Mouse (Mus musculus) liver, embryonic 14.5 days (tissue): ENCODE data around the gene Clic6. TPM values are rescaled to one million over a fixed set of nuclear protein-coding genes. Genes with fewer than 3 reads are reported as not detected.

ENCODE experiments used
- ATAC-seq: fragments of 200-750 bp; cut with Nextera tagmentation; 2 replicates; pipeline ENCODE4 v1.8.0; 2017; ENCODE audit warnings: moderate number of reproducible peaks, mild to moderate bottlenecking, moderate library complexity; ENCODE audit not compliant: insufficient read depth
- DNase-seq, 3 experiments: peaks; one replicate each; pipeline ENCODE4 v3.0.0-alpha.2; 2012 to 2013; ENCODE audit warnings: low read depth in 3 of 3, low spot score in 3 of 3
- H3K27ac ChIP-seq: fragments of 300-500 bp; sonication (generic); 2 replicates; pipeline ENCODE4 v1.5.1; 2014; ENCODE audit warnings: moderate library complexity, mild to moderate bottlenecking, control low read depth, inconsistent platforms
- H3K27me3 ChIP-seq: fragments of 300-500 bp; sonication (generic); 2 replicates; pipeline ENCODE4 v1.6.1; 2014; ENCODE audit warnings: mild to moderate bottlenecking, low read length, moderate library complexity; ENCODE audit not compliant: control insufficient read depth, insufficient read depth
- H3K36me3 ChIP-seq: fragments of 300-500 bp; sonication (generic); replicated peaks from 2 replicates; pipeline ENCODE4 v1.6.1; 2014; ENCODE audit warnings: low read depth; ENCODE audit not compliant: control insufficient read depth, insufficient read depth
- H3K4me1 ChIP-seq, 2 experiments: fragments of 200-500 bp in 1 of 2; fragments of 300-500 bp in 1 of 2; sonication (generic) in 1 of 2; replicated peaks; 2 replicates each; pipeline ENCODE4 v1.6.1; 2012 to 2014; ENCODE audit warnings: antibody characterized with exemption in 1 of 2, inconsistent platforms in 1 of 2, low read length in 1 of 2; ENCODE audit not compliant: control insufficient read depth in 2 of 2, insufficient read depth in 2 of 2
- H3K4me2 ChIP-seq: fragments of 300-500 bp; sonication (generic); 2 replicates; pipeline ENCODE4 v1.6.1; 2014; ENCODE audit warnings: low read depth, mild to moderate bottlenecking, control low read depth, moderate library complexity
- H3K4me3 ChIP-seq, 2 experiments: fragments of 200-500 bp in 1 of 2; fragments of 300-500 bp in 1 of 2; sonication (generic) in 1 of 2; 2 replicates each; pipeline ENCODE4 v1.5.1; 2012 to 2014; ENCODE audit warnings: low read depth in 2 of 2, low read length in 2 of 2, mild to moderate bottlenecking in 2 of 2, control low read depth in 1 of 2, inconsistent platforms in 1 of 2, moderate library complexity in 1 of 2; ENCODE audit not compliant: insufficient read depth in 1 of 2
- H3K9ac ChIP-seq: fragments of 300-500 bp; sonication (generic); replicated peaks from 2 replicates; pipeline ENCODE4 v1.6.1; 2014; ENCODE audit warnings: mild to moderate bottlenecking, control low read depth, moderate library complexity
- H3K9me3 ChIP-seq: fragments of 300-500 bp; sonication (generic); 2 replicates; pipeline ENCODE4 v1.6.1; 2016; ENCODE audit warnings: low read length, mixed read lengths; ENCODE audit not compliant: control insufficient read depth
- CTCF ChIP-seq: IDR thresholded peaks from 2 replicates; pipeline ENCODE4 v1.5.1; 2016; ENCODE audit warnings: antibody characterized with exemption, low read depth, control low read depth
- EP300 ChIP-seq: IDR thresholded peaks from 2 replicates; pipeline ENCODE4 v1.6.1; 2016; ENCODE audit warnings: antibody characterized with exemption, low read depth
- WGBS: fragments of 180-500 bp; shearing (Covaris S2); extraction: QIAGEN DNeasy Blood & Tissue Kit; methylation state at CpG from one replicate; pipeline ENCODE4 v1.1.7; 2014; ENCODE audit not compliant: insufficient replicate concordance; 5-methylcytosine and 5-hydroxymethylcytosine counted together
- polyA plus RNA-seq, 2 experiments: library from polyadenylated mRNA; depleted of rRNA in 1 of 2; stranded (reverse) in 1 of 2; unstranded in 1 of 2; fragments of >200 nt; fragmentation: Nextera tagmentation in 1 of 2; extraction: Ambion mirVana in 1 of 2; gene quantifications; 2 replicates each; pipeline versions ENCODE4 v1.2.1 to v1.2.3; 2012 to 2014

Gene Clic6
- polyA plus RNA-seq, 2 experiments, result 0.11 to 0.28 TPM

DNA sequence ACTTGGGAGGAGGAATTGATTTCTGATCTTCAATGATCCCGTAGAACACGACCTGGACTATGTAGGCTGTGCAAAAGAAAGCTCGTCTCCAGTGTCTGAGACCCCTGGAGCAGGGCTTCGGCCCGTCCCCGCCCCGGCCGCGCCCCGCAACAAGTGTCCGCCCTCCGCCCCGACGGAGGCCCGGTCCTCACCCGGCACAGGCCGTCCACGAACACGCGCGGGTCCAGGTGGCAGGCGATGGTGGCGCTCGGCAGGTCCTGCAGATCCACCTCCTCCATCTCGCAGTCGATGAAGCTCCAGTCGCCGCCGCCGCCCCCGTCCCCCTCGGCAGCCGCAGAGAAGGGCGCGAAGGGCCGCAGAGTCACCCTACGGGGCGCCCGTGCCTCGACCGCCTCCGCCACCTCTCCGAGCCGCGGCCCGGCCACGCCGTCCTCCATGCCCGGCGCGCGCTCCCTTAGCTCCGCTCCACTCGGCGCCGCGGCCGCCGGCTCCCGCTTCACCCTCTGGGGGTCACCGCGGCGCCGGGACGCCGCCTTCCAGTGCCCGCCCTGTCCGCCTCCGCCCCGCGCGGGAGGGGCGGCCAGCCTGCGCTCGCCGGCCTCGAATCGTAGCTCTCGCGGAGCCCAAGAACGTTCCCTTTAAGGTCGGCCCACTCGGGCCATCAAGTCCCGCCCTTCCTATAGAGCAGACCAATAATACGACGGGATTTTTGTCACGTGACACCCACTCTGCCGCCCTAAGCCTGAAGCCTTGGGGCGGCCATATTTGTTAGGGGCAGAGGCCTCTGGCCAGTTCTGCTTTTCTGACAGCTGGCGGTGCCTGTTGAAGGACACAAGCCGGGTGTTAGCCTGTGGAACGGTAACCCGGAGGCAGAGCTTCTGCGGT, 19.7 kb upstream of the Clic6 start:
- Histone ChIP-seq H3K27me3 (no peaks in the 10 kb centered on the region), H3K4me1 (peaks cover 15 to 16% of the 10 kb centered on the region in 2 experiments), H3K4me3 (peak overlapping the region; percentile 76 to 87), H3K36me3 (no peaks in the 10 kb centered on the region), H3K27ac (peak overlapping the region; percentile 59), H3K9ac (peak overlapping the region; percentile 86), H3K4me2 (peak overlapping the region; percentile 98), H3K9me3 (no peaks in the 10 kb centered on the region)
- 2% methylated on average over 59 of the region's 94 CpGs for WGBS
- DNase-seq, result peak; percentile 97 to 98 (median 97)
- peak; percentile 99 for ATAC-seq
- TF ChIP-seq CTCF, result peak; percentile 34
- no peak for TF ChIP-seq EP300

DNA sequence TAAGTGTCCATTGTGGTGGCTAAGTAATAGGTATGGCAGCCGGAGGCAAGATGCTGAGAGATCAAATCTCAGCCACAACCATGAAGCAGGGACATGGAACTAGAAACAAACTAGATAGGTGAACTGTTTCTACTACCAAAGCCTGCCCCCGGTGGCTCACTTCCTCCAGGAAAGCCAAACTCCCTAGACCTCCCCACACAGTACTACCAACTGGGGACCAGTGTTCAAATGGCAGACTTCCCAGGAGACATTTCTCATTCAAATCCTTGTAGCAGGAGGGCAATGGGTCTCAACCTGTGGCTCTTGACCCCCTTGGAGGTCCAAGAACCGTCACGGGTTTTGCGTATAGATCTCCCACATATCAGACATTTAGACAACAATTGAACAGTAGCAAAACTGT, 18.5 kb upstream of the Clic6 start:
- TF ChIP-seq CTCF, result no peak
- TF ChIP-seq EP300, result no peak
- Histone ChIP-seq H3K9me3 (no peaks in the 10 kb centered on the region), H3K27me3 (no peaks in the 10 kb centered on the region), H3K4me2 (no peak overlapping the region), H3K4me1 (peaks cover 15 to 16% of the 10 kb centered on the region in 2 experiments), H3K9ac (no peak overlapping the region), H3K4me3 (no peak overlapping the region), H3K36me3 (no peaks in the 10 kb centered on the region), H3K27ac (no peak overlapping the region)
- DNase-seq, result no peak
- 68% methylated on average over 5 of the region's 5 CpGs for WGBS
- ATAC-seq, result no peak

DNA sequence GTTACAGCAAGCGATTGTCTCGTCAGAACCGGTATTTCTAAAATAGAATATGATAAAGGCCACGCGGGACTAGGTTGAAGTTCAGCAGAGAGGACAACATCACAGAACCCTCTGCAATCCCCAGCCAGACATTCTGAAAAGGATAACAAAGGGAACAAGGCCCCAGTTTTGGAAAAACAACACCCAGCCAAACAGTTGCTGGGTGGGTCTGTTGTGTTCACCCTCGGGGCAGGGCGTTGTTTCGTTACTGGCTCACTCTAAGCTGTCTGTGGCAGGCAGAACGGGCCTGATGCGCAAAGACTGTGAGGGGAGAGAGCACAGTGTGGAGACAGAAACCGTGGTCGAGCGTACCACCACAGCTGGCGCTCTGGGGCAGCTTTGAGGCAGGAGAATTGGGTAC, 17.1 kb upstream of the Clic6 start:
- no peak for TF ChIP-seq EP300
- no peak for TF ChIP-seq CTCF
- DNase-seq, result no peak
- Histone ChIP-seq H3K27ac (no peak overlapping the region), H3K9me3 (no peaks in the 10 kb centered on the region), H3K4me1 (peaks cover 15 to 16% of the 10 kb centered on the region in 2 experiments), H3K4me2 (no peak overlapping the region), H3K9ac (no peak overlapping the region), H3K4me3 (no peak overlapping the region), H3K36me3 (no peaks in the 10 kb centered on the region), H3K27me3 (no peaks in the 10 kb centered on the region)
- WGBS, result 73% methylated on average over 14 of the region's 14 CpGs
- no peak for ATAC-seq

DNA sequence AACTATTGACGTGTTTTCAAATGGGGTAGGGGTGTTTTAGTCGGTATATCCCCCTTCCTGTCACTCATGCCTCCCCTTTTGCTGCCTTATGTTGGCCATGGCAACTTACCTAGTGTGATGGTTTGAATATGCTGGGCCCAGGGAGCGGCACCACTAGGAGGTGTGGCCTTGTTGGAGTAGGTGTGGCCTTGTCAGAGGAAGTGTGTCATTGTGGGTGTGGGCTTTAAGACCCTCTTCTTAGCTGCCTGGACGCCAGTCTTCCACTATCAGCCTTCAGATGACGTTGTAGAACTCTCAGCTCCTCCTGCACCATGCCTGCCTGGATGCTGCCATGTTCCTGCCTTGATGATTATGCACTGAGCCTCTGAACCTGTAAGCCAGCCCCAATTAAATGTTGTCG, 14.8 kb upstream of the Clic6 start, which contains the start of gene Rcan1:
Rcan1 (minus strand) TSS at position 162 of the 400 bp plus-strand sequence.
- peaks cover 0 to 5% of the 10 kb centered on the region in 2 experiments; a peak in 2 of 4 replicates for H3K4me1 ChIP-seq
- no peak within 1 kb of the TSS for H3K4me3 ChIP-seq
- DNase-seq (no peak), ATAC-seq (no peak)
- no peak within 1 kb of the TSS for H3K27ac ChIP-seq
- TF ChIP-seq CTCF (no peak), EP300 (no peak)
- H3K9me3 ChIP-seq, result no peaks in the 10 kb centered on the region
- H3K4me2 ChIP-seq, result no peak within 1 kb of the TSS
- WGBS, result 43% methylated on average over 6 of the region's 6 CpGs
- H3K27me3 ChIP-seq, result no peaks in the 10 kb centered on the region
- no peak within 1 kb of the TSS for H3K9ac ChIP-seq
- no peaks in the 10 kb centered on the region for H3K36me3 ChIP-seq

DNA sequence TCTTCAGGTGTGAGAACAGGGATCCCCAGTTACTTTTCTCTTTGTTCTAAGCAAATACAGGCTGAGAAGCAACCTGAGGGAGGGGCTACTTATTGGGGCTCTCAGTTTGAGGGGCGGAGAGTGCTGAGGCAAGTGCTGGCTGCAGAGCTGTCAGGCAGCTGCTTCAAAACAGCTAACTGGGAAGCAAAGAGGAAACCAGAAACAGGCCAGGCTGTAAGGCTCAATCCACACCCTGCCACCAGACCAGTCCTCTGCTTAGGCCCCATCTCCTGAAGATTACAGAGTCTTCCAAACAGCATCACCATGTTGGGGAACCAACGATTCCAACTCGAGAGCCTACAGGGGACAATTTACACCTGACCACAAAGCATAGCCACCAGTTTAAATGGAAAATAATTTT, 12.6 kb upstream of the Clic6 start:
- TF ChIP-seq CTCF (no peak), EP300 (no peak)
- Histone ChIP-seq H3K27me3 (no peaks in the 10 kb centered on the region), H3K9ac (no peak overlapping the region), H3K4me3 (no peak overlapping the region), H3K36me3 (no peaks in the 10 kb centered on the region), H3K4me1 (peaks cover 0 to 4% of the 10 kb centered on the region in 2 experiments; a peak in 2 of 4 replicates), H3K9me3 (no peaks in the 10 kb centered on the region), H3K4me2 (no peak overlapping the region), H3K27ac (no peak overlapping the region)
- WGBS, result 65% methylated on average over 3 of the region's 3 CpGs
- no peak for DNase-seq
- ATAC-seq, result no peak
